Mouse (Mus musculus): ENCODE results near the gene Sipa1l1.

The Sipa1l1 gene

GRCm38 (mm10) chr12:82168820-82169533, at the start of gene Sipa1l1:
Gene Sipa1l1 (plus strand): TSS chr12:82169320.
- in situ Hi-C loops (cut with MboI, MseI), result no loop called here

GRCm38 (mm10) chr12:82121947-82122346, 47.2 kb upstream of the Sipa1l1 start:
- in situ Hi-C loops (cut with MboI, MseI), result loop anchor here (10.0 kb wide), 1 partner anchor 507 kb away; no protein-coding TSS in a partner anchor

GRCm38 (mm10) chr12:82122450-82123249, 46.5 kb upstream of the Sipa1l1 start:
- in situ Hi-C loops (cut with MboI, MseI), result loop anchor here (10.0 kb wide), 1 partner anchor 508 kb away; no protein-coding TSS in a partner anchor

- in situ Hi-C loops (cut with MboI, MseI), result loop anchor here (10.0 kb wide), 1 partner anchor 512 kb away; no protein-coding TSS in a partner anchor
These were observed 42.3 kb upstream of the Sipa1l1 start for GRCm38 (mm10) chr12:82126796-82127195.

GRCm38 (mm10) chr12:82139234-82140166, 29.6 kb upstream of the Sipa1l1 start:
- in situ Hi-C loops (cut with MboI, MseI), result no loop called here

GRCm38 (mm10) chr12:82143371-82143770, 25.7 kb upstream of the Sipa1l1 start:
- in situ Hi-C loops (cut with MboI, MseI), result no loop called here

- in situ Hi-C loops (cut with MboI, MseI), result no loop called here
These were observed 23.9 kb upstream of the Sipa1l1 start for GRCm38 (mm10) chr12:82145173-82145572.

- in situ Hi-C loops (cut with MboI, MseI), result no loop called here
These were observed 22.0 kb upstream of the Sipa1l1 start for GRCm38 (mm10) chr12:82147021-82147693.

GRCm38 (mm10) chr12:82148328-82148930, 20.7 kb upstream of the Sipa1l1 start:
- in situ Hi-C loops (cut with MboI, MseI), result no loop called here

GRCm38 (mm10) chr12:82151019-82151418, 18.1 kb upstream of the Sipa1l1 start:
- in situ Hi-C loops (cut with MboI, MseI), result no loop called here

- in situ Hi-C loops (cut with MboI, MseI), result no loop called here
These were observed 14.6 kb upstream of the Sipa1l1 start for GRCm38 (mm10) chr12:82154527-82154926.

GRCm38 (mm10) chr12:82158516-82158915, 10.6 kb upstream of the Sipa1l1 start:
- in situ Hi-C loops (cut with MboI, MseI), result no loop called here

GRCm38 (mm10) chr12:82159372-82159771, 9.7 kb upstream of the Sipa1l1 start:
- in situ Hi-C loops (cut with MboI, MseI), result no loop called here

- in situ Hi-C loops (cut with MboI, MseI), result no loop called here
These were observed 3.5 kb upstream of the Sipa1l1 start for GRCm38 (mm10) chr12:82165651-82166050.

GRCm38 (mm10) chr12:82166101-82166571, 3.0 kb upstream of the Sipa1l1 start:
- in situ Hi-C loops (cut with MboI, MseI), result no loop called here

GRCm38 (mm10) chr12:82169571-82170431, 681 bp downstream of the Sipa1l1 start:
- in situ Hi-C loops (cut with MboI, MseI), result no loop called here

- in situ Hi-C loops (cut with MboI, MseI), result no loop called here
These were observed 1.6 kb downstream of the Sipa1l1 start for GRCm38 (mm10) chr12:82170461-82171279.

- in situ Hi-C loops (cut with MboI, MseI), result no loop called here
These were observed 2.5 kb downstream of the Sipa1l1 start for GRCm38 (mm10) chr12:82171591-82171990.

- in situ Hi-C loops (cut with MboI, MseI), result no loop called here
These were observed 4.5 kb downstream of the Sipa1l1 start for GRCm38 (mm10) chr12:82173623-82174022.
